Mouse (Mus musculus) G1E-ER4 (cell line): ENCODE measurements around the gene Sec61b. TPM values are rescaled to one million over a fixed set of nuclear protein-coding genes. Genes with fewer than 3 reads are reported as not detected.

ENCODE experiments used
- GATA1 ChIP-seq: IDR thresholded peaks from one replicate; pipeline ENCODE4 v1.8.0; 2012; ENCODE audit warnings: low read length, inconsistent platforms
- polyA plus RNA-seq: library from polyadenylated mRNA; stranded (reverse); fragments of >175 nt; gene quantifications from 2 replicates; pipeline ENCODE4 v1.2.3, GENCODE M21; 2012

The Sec61b gene
- polyA plus RNA-seq, 1 experiment: 206 TPM

DNA sequence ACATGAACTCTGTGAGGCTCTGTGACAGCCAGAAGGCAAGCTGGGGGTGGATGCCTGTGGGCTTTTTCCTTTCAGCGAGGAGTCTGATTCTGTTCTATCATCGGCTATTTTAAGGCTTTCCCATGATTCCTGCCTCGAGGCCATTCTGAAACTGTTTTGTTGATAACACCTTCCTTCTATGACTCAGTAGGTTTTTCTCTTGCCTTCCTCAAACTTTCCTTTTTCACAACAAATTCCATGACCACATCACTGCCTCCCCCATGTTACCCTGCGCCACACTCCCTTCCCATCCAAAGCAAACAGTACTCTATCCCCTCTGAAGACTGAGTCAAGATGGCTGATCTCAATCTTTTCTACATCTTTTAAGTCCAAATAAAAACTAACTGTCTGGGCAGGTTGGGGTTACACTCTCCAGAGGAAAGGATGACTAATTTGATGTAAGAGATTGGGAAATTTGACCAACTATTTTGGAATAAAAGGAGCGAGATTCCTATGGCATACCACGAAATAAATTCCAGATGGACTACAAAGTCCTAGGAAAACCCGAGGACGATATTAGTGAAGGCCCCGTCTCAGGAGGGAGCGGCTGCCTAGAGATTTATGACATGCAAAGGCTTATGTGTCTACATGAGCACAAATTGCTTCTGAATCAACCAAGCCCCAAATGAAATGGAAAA lies 30.5 kb downstream of the Sec61b start:
- TF ChIP-seq GATA1: no peak

GRCm38 (mm10) chr4:47518551-47519181 lies 44.2 kb downstream of the Sec61b start:
- TF ChIP-seq GATA1: no peak

- no peak for TF ChIP-seq GATA1
Measured at GRCm38 (mm10) chr4:47520076-47520475, 45.6 kb downstream of the Sec61b start.

DNA sequence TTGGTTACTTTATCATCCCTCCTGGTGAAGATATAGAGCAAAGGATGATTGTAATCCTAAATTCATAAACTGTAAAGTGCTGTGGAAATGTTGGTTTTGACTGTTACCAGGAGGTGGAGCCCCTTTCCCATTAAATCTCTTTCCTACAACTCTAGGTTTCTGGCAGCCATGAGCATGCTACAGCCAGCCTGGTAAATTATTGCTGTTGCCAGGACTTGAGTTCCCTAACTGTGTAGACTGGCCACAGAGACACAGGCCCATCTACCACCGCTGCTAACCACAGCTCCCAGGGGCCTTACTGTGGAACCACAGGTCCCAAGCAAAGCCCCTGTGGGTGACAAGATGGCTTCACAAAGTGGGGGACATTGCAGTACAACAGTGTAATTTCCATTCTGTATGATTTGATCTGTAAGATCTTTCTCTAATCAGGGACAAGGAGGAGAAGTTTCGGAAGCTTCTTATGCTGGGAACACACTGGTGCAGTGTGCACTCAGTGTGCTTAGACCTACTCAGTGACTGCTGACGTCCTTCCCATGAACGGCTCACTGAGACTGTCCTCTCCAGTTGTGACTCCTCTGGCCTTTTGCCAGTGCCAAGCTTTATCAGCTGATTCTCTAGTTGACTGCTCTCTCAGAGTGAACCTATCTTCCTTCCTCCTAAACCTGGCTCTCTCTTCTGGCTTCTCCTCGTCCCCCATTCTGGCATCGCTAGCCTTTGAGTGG lies 47.6 kb downstream of the Sec61b start:
- TF ChIP-seq GATA1: no peak

GRCm38 (mm10) chr4:47529866-47530265 lies 55.4 kb downstream of the Sec61b start:
- no peak for TF ChIP-seq GATA1

Other genes with a start within 250 kb of the Sec61b start
- gene Tgfbr1, start 121.4 kb upstream of the Sec61b start, polyA plus RNA-seq: 1.3 and 1.7 TPM in 2 replicates
- gene Alg2, start 325 bp upstream of the Sec61b start, polyA plus RNA-seq: 6.5 and 12.4 TPM in 2 replicates